Comparison of ENCODE assay signal across 16 mouse cellular contexts in the genomic region with DNA sequence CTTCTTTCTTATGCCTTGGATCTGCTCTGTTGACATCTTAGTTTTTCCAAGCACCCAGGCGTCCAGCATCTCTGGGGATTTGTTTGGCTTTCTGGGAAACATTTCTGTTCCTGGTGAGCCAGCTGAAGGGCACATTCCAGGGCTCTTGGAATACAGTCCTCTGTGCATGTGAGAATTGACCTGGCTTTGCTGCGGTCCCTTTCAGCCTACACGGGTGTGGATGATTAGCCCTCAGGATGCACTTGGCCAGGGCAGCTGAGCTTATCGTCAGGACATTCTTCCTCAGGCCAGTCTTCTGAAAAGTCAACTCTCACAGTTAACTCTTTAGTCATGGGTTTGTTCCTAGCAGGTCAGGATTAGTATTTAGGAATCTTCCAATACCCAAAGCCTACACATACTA.
DNase-seq lines count a peak whose midpoint lies in the region; ATAC-seq lines count a peak whose summit lies in the region.
"Had no signal": no experiment of that assay in that cellular context is flagged by ENCODE, and none has a peak within 500 bp of the region (broad histone marks: within the 10 kb centered on the region; RNA-seq: fewer than 3 reads in every experiment).

No protein-coding gene starts in this region.

- H3K4me2 ChIP-seq in heart, embryonic 12.5 days, result peak overlapping the region; percentile 58
- no peak overlapping the region for H3K4me2 ChIP-seq in midbrain, embryonic 14.5 days (ENCODE audit: low read length)
- H3K4me2 ChIP-seq: midbrain, embryonic 15.5 days had no signal

- H3K36me3 ChIP-seq in heart, embryonic 12.5 days, result no peaks in the 10 kb centered on the region
- H3K36me3 ChIP-seq in midbrain, embryonic 14.5 days (ENCODE audit: control insufficient read depth, insufficient read depth, low read length), result no peaks in the 10 kb centered on the region
- H3K36me3 ChIP-seq: midbrain, embryonic 15.5 days had no signal

- H3K9me3 ChIP-seq in heart, embryonic 12.5 days (replicated peaks), result no peaks in the 10 kb centered on the region
- no peaks in the 10 kb centered on the region for H3K9me3 ChIP-seq in midbrain, embryonic 14.5 days (ENCODE audit: control insufficient read depth, low read length)
- H3K9me3 ChIP-seq: midbrain, embryonic 15.5 days had no signal

- peak overlapping the region; percentile 94 for H3K27ac ChIP-seq in heart, embryonic 12.5 days (ENCODE audit: poor library complexity, severe bottlenecking)
- no peak overlapping the region for H3K27ac ChIP-seq in midbrain, embryonic 14.5 days (replicated peaks; ENCODE audit: low read depth, low read length)
- H3K27ac ChIP-seq: midbrain, embryonic 15.5 days had no signal

- peak; percentile 74 for ATAC-seq in heart, embryonic 12.5 days (ENCODE audit: insufficient number of reproducible peaks, low FRiP score)
- ATAC-seq in CD4-positive, CD25-positive, alpha-beta regulatory T cell, adult 4 months, result no peak
- ATAC-seq in midbrain, embryonic 14.5 days (ENCODE audit: low FRiP score, low TSS enrichment), result no peak
- ATAC-seq: hindbrain, embryonic 16.5 days; midbrain, embryonic 15.5 days had no signal

- DNase-seq in heart, adult 8-10 months (ENCODE audit: low spot score), result peak; percentile 15
- no peak for DNase-seq in heart, adult 9 months (ENCODE audit: low spot score in 2 of 2)
- peak; percentile 34 for DNase-seq in liver
- DNase-seq in ovary, adult 18-20 months (ENCODE audit: low spot score), result no peak
- no peak for DNase-seq in midbrain, embryonic 14.5 days
- DNase-seq: adrenal gland, postnatal 36 days; cerebellum, postnatal 25 days; gastrocnemius, postnatal 36 days; kidney, adult 18-20 months; kidney, postnatal 36 days; right cerebral cortex, postnatal 14 days; thymus, postnatal 4 days had no signal

- no peak overlapping the region for H3K9ac ChIP-seq in heart, embryonic 12.5 days
- no peak overlapping the region for H3K9ac ChIP-seq in midbrain, embryonic 14.5 days (replicated peaks; ENCODE audit: low read length)
- H3K9ac ChIP-seq: midbrain, embryonic 15.5 days had no signal

- no peaks in the 10 kb centered on the region for H3K27me3 ChIP-seq in heart, embryonic 12.5 days (replicated peaks)
- H3K27me3 ChIP-seq in midbrain, embryonic 14.5 days (ENCODE audit: control insufficient read depth, insufficient read depth, low read length), result no peaks in the 10 kb centered on the region
- H3K27me3 ChIP-seq: midbrain, embryonic 15.5 days had no signal

- H3K4me1 ChIP-seq in heart, embryonic 12.5 days (replicated peaks), result peaks cover 82% of the 10 kb centered on the region
- H3K4me1 ChIP-seq in midbrain, embryonic 14.5 days (ENCODE audit: control insufficient read depth, insufficient read depth, low read length), result no peaks in the 10 kb centered on the region
- H3K4me1 ChIP-seq: midbrain, embryonic 15.5 days had no signal

- WGBS in heart, embryonic 12.5 days, result 6% methylated on average over 4 of the region's 4 CpGs
- 58% methylated on average over 4 of the region's 4 CpGs for WGBS in midbrain, embryonic 14.5 days

- 0 out of 2 replicates have a peak overlapping the region, but pooled peaks have one; percentile 11 for H3K4me3 ChIP-seq in heart, embryonic 12.5 days
- no peak overlapping the region for H3K4me3 ChIP-seq in midbrain, embryonic 14.5 days (replicated peaks; ENCODE audit: low read depth, low read length)
- H3K4me3 ChIP-seq: midbrain, embryonic 15.5 days had no signal

Comparison
In these comparisons a context has a peak if more than half of its experiments do, and no peak if none do; other contexts are left out.
1. DNase-seq: peak in heart, adult 8-10 months (single experiment) and liver (single experiment); none in heart, adult 9 months (0 of 2), ovary, adult 18-20 months (single experiment) and midbrain, embryonic 14.5 days (single experiment).